Mouse (Mus musculus): ENCODE measurements around the gene Rbms3. TPM values are rescaled to one million over a fixed set of nuclear protein-coding genes. Genes with fewer than 3 reads are reported as not detected.

Rbms3 gene
- total RNA-seq, 2 experiments from 2014 or later: 13.6 to 15.0 TPM

GRCm38 (mm10) chr9:117529281-117529680 lies 100.4 kb downstream of the Rbms3 start:
- no peak for DNase-seq (ENCODE audit: extremely low spot score in 1 of 2, low spot score in 2 of 2)
- intact Hi-C loops (cut with DNase I): no loop called here

GRCm38 (mm10) chr9:117508941-117509340 lies 120.8 kb downstream of the Rbms3 start:
- DNase-seq (ENCODE audit: extremely low spot score in 1 of 2, low spot score in 2 of 2): no peak
- intact Hi-C loops (cut with DNase I): no loop called here

DNA sequence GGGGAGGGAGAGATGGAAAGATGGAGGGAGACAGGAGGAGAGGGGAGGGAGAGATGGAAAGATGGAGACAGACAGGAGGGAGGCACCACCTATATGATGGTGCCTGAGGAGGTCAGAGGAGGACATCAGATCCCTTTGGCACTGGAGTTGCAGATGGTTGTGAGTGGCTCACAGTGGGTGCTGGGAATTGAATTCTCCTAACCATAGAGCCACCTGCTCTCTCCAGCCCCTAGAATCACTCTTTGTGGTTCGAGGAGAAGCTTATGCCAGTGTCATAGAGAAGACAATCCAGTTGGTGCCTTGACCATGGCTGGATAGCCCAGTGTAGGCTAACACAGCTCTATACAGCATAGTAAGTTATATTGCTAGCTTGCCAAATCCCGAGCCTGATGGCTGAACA lies 137.8 kb downstream of the Rbms3 start:
- intact Hi-C loops (cut with DNase I): no loop called here
- DNase-seq (ENCODE audit: extremely low spot score in 1 of 2, low spot score in 2 of 2): no peak

GRCm38 (mm10) chr9:117484396-117484795 lies 145.3 kb downstream of the Rbms3 start:
- intact Hi-C loops (cut with DNase I): no loop called here
- DNase-seq (ENCODE audit: extremely low spot score in 1 of 2, low spot score in 2 of 2): no peak

- intact Hi-C loops (cut with DNase I): no loop called here
- DNase-seq (ENCODE audit: extremely low spot score in 1 of 2, low spot score in 2 of 2): no peak
Observed at GRCm38 (mm10) chr9:117476753-117477152, 153.0 kb downstream of the Rbms3 start.

DNA sequence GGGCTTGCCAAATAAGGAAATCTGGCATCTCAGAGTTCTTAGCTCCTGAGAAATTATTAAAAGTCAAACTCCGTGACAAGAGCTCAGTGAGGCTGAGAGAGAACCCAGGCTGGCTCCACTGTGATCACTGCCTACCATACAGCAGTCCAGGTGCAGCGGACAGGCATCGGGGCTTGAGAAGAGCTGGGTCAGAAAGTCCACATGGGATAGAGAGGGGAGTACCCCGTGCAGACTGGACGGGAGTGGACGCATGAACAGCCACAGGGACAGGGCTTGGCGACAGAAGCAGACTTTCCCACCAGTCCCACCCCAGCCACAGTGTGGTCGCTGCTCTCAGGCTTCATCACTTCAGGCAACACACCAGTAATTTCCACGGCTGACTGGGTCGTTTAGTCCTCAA lies 176.9 kb downstream of the Rbms3 start:
- intact Hi-C loops (cut with DNase I): no loop called here
- no peak for DNase-seq (ENCODE audit: extremely low spot score in 1 of 2, low spot score in 2 of 2)

DNA sequence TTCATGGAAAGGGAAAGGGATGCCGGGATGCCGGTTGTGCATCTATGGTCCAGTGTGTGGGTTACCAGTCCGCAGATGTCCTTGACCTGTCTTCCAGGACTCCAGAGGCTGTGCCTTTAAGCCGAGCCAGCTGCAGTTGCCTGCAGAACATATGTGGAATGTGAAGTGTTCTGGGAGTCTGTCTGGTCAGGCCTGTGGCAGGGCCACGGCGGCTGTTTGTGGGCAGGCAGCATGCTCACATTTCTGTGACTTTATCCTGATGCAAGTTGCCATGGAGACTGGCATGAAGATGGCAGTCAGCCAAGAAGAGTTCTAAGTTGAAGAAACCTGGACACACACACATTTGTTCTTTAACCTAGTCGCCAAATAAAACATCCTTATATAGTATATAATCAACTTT lies 187.1 kb downstream of the Rbms3 start:
- intact Hi-C loops (cut with DNase I): no loop called here
- DNase-seq (ENCODE audit: extremely low spot score in 1 of 2, low spot score in 2 of 2): peak in 1 of 2 experiments; percentile 17

- intact Hi-C loops (cut with DNase I): no loop called here
- no peak for DNase-seq (ENCODE audit: extremely low spot score in 1 of 2, low spot score in 2 of 2)
Observed at GRCm38 (mm10) chr9:117435856-117436255, 193.9 kb downstream of the Rbms3 start.

GRCm38 (mm10) chr9:117430670-117431069 lies 199.0 kb downstream of the Rbms3 start:
- intact Hi-C loops (cut with DNase I): no loop called here
- DNase-seq (ENCODE audit: extremely low spot score in 1 of 2, low spot score in 2 of 2): no peak

DNA sequence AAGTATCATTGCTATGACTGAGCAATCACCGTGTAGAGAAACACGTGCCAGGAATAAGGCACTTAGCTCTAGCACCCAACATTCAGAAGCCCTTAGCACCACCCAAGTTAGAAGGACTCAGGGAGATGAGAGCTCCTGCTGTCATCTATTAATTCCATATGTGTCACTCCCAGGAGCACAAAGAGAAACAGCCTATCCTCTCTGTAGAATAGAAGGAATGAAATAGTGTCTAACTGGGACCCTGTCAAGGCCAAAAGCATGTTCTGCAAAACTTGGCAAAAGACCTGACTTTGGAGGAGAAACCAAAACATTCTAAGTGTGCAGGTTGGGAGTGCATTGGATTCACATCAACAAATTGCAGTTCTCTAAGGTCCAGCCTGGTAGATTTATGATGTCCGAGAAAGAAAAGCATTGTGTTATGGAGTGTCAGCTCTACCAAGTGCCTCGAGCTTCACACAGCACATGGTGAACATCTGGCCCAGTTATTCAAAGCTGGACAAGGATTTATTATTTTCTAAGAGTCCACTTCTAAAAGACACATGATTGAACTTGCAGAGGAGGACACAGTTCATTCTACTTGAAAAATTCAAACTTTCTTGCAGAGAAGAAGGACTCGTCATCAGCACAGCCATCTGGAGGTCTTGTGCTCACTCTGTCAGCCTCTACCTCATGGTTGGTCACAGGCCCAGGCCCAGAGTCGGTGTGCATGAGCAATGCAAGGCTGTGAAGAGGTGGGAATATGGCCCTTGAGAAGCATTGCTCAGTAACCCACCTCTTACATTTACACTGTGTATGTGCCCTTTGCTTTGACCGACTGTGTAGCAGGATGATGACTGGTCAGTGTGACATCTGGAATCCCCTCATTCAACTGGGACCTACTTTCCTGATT lies 200.3 kb downstream of the Rbms3 start:
- intact Hi-C loops (cut with DNase I): no loop called here
- no peak for DNase-seq (ENCODE audit: extremely low spot score in 1 of 2, low spot score in 2 of 2)

DNA sequence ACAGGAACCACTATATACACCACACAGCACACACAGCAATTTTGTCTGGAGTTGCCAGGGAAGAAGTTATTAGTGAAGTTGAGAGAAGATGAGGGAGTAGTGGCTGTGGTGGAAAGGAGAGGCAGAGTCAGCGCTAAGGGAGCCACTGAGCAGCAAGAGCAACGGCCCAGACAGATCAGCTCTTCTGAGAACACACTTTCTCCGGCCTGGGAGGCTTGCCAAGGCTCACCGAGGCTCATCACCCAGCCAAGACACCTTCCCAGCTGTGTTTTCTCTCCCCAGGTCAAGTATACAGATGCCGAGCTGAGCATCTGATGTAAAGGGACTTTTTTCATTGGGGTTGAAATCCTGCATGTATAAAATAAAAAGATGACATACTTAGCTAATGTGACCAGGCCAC lies 206.5 kb downstream of the Rbms3 start:
- intact Hi-C loops (cut with DNase I): no loop called here

GRCm38 (mm10) chr9:117419874-117420485 lies 209.7 kb downstream of the Rbms3 start:
- intact Hi-C loops (cut with DNase I): no loop called here
- no peak for DNase-seq (ENCODE audit: extremely low spot score in 1 of 2, low spot score in 2 of 2)

More for the DNA sequence above, 206.5 kb downstream of the Rbms3 start:
- DNase-seq (ENCODE audit: extremely low spot score in 1 of 2, low spot score in 2 of 2): no peak

GRCm38 (mm10) chr9:117413181-117413580 lies 216.5 kb downstream of the Rbms3 start:
- DNase-seq (ENCODE audit: extremely low spot score in 1 of 2, low spot score in 2 of 2): no peak
- intact Hi-C loops (cut with DNase I): no loop called here

DNA sequence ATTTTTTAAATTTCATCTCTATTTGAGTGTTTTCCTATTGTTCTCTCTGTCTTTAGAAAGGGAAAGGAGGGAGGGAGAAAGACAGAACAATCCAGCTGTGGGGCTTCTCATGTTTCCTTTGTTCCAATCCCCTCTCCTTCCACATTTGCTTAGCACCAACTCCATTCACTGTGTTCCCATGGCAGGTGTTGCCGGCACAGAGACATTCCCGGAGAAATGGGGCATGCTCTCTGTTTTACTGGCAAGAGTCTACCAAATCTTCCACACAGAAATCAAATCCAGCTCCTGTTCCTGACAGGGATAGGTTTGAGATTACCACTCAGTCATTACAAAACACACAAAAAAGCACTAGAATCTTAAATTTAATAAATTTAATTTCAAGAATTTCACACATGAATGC lies 217.1 kb downstream of the Rbms3 start:
- intact Hi-C loops (cut with DNase I): no loop called here
- DNase-seq (ENCODE audit: extremely low spot score in 1 of 2, low spot score in 2 of 2): no peak

DNA sequence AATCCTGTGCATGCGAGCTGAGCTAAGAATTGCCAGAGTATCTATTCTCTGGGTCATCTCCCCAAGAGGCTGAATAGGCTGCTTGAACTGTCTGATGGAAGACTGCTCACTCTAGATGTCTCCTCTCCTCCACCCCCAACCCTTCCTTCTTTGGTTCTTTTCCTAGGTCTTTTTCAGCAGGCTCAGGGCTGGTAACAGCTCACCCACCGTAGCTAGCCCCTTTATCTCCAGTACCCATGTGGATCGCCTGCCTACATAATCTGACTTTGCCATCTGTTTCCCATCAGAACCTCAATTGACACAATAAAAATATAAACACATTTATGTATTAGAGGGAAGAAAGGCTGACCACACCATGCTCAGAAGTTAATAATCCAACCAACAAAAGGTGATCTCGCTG lies 225.1 kb downstream of the Rbms3 start:
- intact Hi-C loops (cut with DNase I): no loop called here
- DNase-seq (ENCODE audit: extremely low spot score in 1 of 2, low spot score in 2 of 2): no peak

DNA sequence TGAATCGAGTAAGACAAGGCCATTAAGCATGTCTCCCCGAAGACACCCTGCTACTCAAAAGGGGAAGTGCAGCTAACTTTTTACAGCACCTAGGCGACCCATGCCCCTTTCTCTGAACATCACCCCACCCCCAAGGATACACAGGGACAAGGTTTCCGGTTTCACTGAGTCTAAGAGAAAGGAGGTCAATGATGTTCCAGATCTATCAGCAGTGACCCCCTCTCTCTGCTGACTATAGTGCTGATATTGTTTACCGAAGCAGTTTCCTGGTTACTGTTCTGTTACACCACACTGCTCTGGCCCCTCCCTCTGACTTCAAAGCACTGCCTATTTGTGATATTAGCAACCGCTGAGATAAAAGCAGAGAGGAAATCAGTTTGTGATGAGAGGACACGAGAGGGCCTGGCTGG lies 229.4 kb downstream of the Rbms3 start:
- intact Hi-C loops (cut with DNase I): no loop called here
- DNase-seq (ENCODE audit: extremely low spot score in 1 of 2, low spot score in 2 of 2): peak in 1 of 2 experiments; percentile 56

GRCm38 (mm10) chr9:117397071-117397470 lies 232.6 kb downstream of the Rbms3 start:
- DNase-seq (ENCODE audit: extremely low spot score in 1 of 2, low spot score in 2 of 2): no peak
- intact Hi-C loops (cut with DNase I): no loop called here

DNA sequence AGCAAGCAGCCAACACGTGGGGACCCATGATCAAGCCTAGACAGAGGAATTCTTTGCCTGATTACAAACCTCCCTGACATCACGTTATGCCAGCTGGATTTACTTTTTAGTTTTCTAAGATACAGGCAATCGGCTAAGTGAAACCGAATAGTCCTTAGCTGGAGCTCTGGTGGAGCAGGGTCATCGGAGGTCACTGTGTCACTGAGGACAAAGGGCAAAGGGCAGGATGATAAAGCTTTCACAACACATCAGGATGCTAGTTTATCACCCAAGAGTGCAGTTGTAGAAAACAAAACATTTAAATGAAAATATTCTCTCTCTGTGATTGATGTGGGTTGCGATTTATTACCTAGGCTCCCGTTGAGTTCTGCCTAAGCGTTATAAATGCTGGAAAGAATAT lies 233.1 kb downstream of the Rbms3 start:
- no peak for DNase-seq (ENCODE audit: extremely low spot score in 1 of 2, low spot score in 2 of 2)
- intact Hi-C loops (cut with DNase I): no loop called here

GRCm38 (mm10) chr9:117393626-117394525 lies 235.8 kb downstream of the Rbms3 start:
- peak in 1 of 2 experiments; percentile 69 for DNase-seq (ENCODE audit: extremely low spot score in 1 of 2, low spot score in 2 of 2)
- intact Hi-C loops (cut with DNase I): no loop called here

Data from left cerebral cortex, postnatal 10 days (tissue).